Mouse (Mus musculus): ENCODE data around the gene Inpp5e.

DNA sequence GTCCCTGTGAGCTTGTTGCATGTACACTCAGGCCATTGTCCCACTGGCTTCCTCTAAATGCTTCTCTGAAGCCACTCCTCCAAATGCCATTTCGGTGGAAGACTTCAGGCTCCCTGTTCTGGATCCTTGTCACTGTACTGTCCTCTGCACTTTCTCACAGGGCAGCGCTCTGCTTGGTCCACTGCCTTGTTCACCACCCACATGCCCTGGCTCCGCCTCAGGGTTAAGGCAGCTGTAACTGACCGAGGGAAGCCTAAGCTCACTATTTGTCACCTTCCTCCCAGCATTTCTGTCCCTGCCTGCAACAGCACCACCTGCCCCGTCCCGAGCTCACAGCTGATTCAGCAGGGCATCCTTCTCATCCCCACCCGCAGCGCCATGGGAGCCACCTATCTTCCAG, 5.7 kb downstream of the Inpp5e start:
- TF ChIP-seq CTCF (IDR thresholded peaks at IDR 0.05; ENCODE audit: extremely low read depth, insufficient read depth, low read length) (no peak), POLR2A (IDR thresholded peaks at IDR 0.05; ENCODE audit: extremely low read depth, insufficient read depth, low read length) (no peak)
